Mouse (Mus musculus) left cerebral cortex, postnatal 10 days (tissue): ENCODE measurements around the gene Rhbdl1. TPM values are rescaled to one million over a fixed set of nuclear protein-coding genes. Genes with fewer than 3 reads are reported as not detected.
A peak's percentile ranks its signal among the peaks of the same experiment; 100 is the strongest.

Source experiments
- microRNA-seq: library from miRNA; unstranded; fragments of <30 nt; microRNA quantifications from one replicate; pipeline ENCODE4 v1.2.0, GENCODE M21; 2022
- total RNA-seq, 2 experiments: library from RNA; stranded (reverse); gene quantifications; 2 replicates each; pipeline ENCODE4 v1.2.3; 2021

Gene Rhbdl1
- total RNA-seq, 2 experiments from 2014 or later, result 84.5 to 94.2 TPM

Small RNAs within 50 kb of the gene (microRNA-seq; reads per million reads assigned to microRNA genes)
- gene Mir3082, result 2.9 reads per million, percentile 2 among the genes with 10 or more reads in this experiment

Other genes with a start within 250 kb of the Rhbdl1 start
- 10 to 100 TPM; 86.1 to 88.9 TPM for gene Gng13, start 120.1 kb downstream of the Rhbdl1 start, total RNA-seq
- gene Chtf18, start 109.9 kb downstream of the Rhbdl1 start, total RNA-seq, result 1 to 10 TPM; 3.0 to 4.8 TPM
- 10 to 100 TPM; 31.9 to 32.4 TPM for gene Rpusd1, start 109.6 kb downstream of the Rhbdl1 start, total RNA-seq
- not detected for gene Mslnl, start 101.3 kb downstream of the Rhbdl1 start, total RNA-seq
- gene Msln, start 82.9 kb downstream of the Rhbdl1 start, total RNA-seq, result 1 to 10 TPM; 4.0 to 5.4 TPM
- 10 to 100 TPM; 26.2 to 26.3 TPM for gene Narfl, start 63.5 kb downstream of the Rhbdl1 start, total RNA-seq
- gene Haghl, start 51.6 kb downstream of the Rhbdl1 start, total RNA-seq, result 100 to 1,000 TPM; 132 to 133 TPM
- under 1 TPM in 1 of 2 experiments, not detected in 1; 0.16 TPM for gene Ccdc78, start 50.7 kb downstream of the Rhbdl1 start, total RNA-seq
- gene Fam173a, start 44.4 kb downstream of the Rhbdl1 start, total RNA-seq, result 10 to 100 TPM; 74.3 to 74.9 TPM
- gene AC134908.4, start 41.6 kb downstream of the Rhbdl1 start, total RNA-seq, result 1 to 10 TPM; 1.7 to 2.3 TPM
- 10 to 100 TPM; 59.8 to 61.1 TPM for gene Metrn, start 40.2 kb downstream of the Rhbdl1 start, total RNA-seq
- 100 to 1,000 TPM; 306 to 311 TPM for gene Fbxl16, start 28.2 kb downstream of the Rhbdl1 start, total RNA-seq
- 10 to 100 TPM; 20.4 to 24.6 TPM for gene Wdr24, start 13.7 kb downstream of the Rhbdl1 start, total RNA-seq
- gene Jmjd8, start 8.4 kb downstream of the Rhbdl1 start, total RNA-seq, result 10 to 100 TPM; 59.9 to 61.5 TPM
- 100 to 1,000 TPM; 168 to 171 TPM for gene Stub1, start 3.9 kb downstream of the Rhbdl1 start, total RNA-seq
- gene Gm20683, start 4.5 kb upstream of the Rhbdl1 start, total RNA-seq, result 10 to 100 TPM; 28.7 to 29.9 TPM
- 10 to 100 TPM; 68.8 to 74.7 TPM for gene Rhot2, start 7.6 kb upstream of the Rhbdl1 start, total RNA-seq
- gene Wdr90, start 24.2 kb upstream of the Rhbdl1 start, total RNA-seq, result 10 to 100 TPM; 34.0 to 35.6 TPM
- gene Mcrip2, start 31.5 kb upstream of the Rhbdl1 start, total RNA-seq, result 10 to 100 TPM; 27.7 to 31.4 TPM
- gene Mettl26, start 37.8 kb upstream of the Rhbdl1 start, total RNA-seq, result 10 to 100 TPM; 34.8 to 36.0 TPM
- 1 to 10 TPM in 1 of 2 experiments, under 1 TPM in 1; 0.63 to 1.4 TPM for gene Wfikkn1, start 43.6 kb upstream of the Rhbdl1 start, total RNA-seq
- 10 to 100 TPM; 46.2 to 53.4 TPM for gene Rab40c, start 82.4 kb upstream of the Rhbdl1 start, total RNA-seq
- 100 to 1,000 TPM; 123 to 126 TPM for gene Pigq, start 107.6 kb upstream of the Rhbdl1 start, total RNA-seq
- gene Nhlrc4, start 107.7 kb upstream of the Rhbdl1 start, total RNA-seq, result not detected
- gene A930017K11Rik, start 115.3 kb upstream of the Rhbdl1 start, total RNA-seq, result not detected
- 10 to 100 TPM; 41.5 to 42.5 TPM for gene Capn15, start 148.5 kb upstream of the Rhbdl1 start, total RNA-seq
- 10 to 100 TPM; 67.5 to 73.8 TPM for gene Rab11fip3, start 232.3 kb upstream of the Rhbdl1 start, total RNA-seq